Mouse (Mus musculus): ENCODE measurements around the gene Mymk. TPM values are rescaled to one million over a fixed set of nuclear protein-coding genes. Genes with fewer than 3 reads are reported as not detected.

Mymk gene
- total RNA-seq (2021), result not detected

- DNase-seq, result no peak
- intact Hi-C loops (cut with DNase I), result no loop called here
Measured at GRCm38 (mm10) chr2:27071978-27072377, at the start of gene Mymk. Mymk (minus strand) TSS chr2:27072179.

- intact Hi-C loops (cut with DNase I), result loop anchor here (2.0 kb wide), 2 partner anchors 45 to 63 kb away; no protein-coding TSS in a partner anchor
- DNase-seq, result peak; percentile 77 to 78
Measured at GRCm38 (mm10) chr2:27120241-27120641, 48.3 kb upstream of the Mymk start.

DNA sequence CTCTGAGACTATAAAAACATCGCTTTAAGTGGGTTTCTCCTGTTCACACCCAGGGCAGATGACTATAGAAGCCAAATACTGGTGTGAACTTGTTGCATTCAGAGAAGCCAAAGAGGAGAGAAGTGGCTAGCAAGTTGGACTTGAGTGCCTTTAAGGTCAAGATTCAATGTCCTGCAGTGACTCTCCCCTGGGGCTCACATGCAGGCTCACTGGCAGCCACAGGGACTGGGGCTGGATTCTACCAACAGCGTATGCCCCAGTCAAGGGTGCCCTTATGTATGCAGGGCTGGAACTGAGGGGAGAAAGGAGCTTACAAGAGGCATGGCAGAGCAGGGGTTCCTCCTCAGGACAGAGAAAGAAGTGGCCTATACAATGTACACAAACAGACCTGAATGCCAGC, 47.8 kb upstream of the Mymk start:
- DNase-seq, result no peak
- intact Hi-C loops (cut with DNase I), result loop anchor here (2.0 kb wide), 2 partner anchors 45 to 63 kb away; no protein-coding TSS in a partner anchor

DNA sequence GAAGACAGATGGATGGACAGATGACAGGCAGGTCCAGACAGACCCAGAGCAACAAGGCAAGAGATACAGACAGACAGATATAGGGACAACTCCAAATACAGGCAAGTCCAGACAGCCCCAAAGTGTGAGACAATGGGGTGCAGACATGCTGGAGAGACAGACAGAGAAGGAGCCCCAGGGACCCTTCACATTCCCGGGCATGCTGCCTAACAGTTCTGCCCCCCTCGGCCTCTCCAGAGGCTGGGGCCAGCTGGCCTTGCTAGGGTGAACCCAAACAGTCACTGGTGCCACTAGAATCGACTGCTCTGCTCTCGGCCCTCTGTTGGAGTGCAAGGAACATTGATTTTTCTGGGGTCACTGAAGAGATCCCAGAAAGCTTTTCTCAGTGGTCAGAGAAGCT, 46.5 kb upstream of the Mymk start:
- DNase-seq, result no peak
- intact Hi-C loops (cut with DNase I), result no loop called here

GRCm38 (mm10) chr2:27114169-27114568, 42.2 kb upstream of the Mymk start:
- no peak for DNase-seq
- intact Hi-C loops (cut with DNase I), result no loop called here

DNA sequence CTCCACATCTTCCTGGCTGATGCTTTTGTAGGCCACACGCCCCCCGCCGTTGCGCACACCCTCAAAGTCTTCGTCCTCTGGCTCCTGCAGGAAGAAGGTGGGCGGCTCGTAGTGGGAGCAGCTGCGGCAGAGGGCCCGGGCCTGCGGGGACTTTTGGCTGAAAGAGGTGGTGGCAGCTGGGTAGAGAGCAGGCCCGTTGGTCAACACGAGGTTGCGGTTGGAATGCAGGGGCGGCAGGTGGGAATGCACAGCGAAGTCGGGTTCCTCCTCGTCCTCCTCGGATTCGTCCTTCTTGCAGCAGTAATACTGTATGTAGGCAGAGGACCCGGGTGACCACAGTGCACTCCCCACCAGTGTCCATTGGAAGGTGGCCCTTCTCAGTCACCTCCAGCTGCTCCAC, 40.6 kb upstream of the Mymk start:
- intact Hi-C loops (cut with DNase I), result no loop called here
- no peak for DNase-seq

DNA sequence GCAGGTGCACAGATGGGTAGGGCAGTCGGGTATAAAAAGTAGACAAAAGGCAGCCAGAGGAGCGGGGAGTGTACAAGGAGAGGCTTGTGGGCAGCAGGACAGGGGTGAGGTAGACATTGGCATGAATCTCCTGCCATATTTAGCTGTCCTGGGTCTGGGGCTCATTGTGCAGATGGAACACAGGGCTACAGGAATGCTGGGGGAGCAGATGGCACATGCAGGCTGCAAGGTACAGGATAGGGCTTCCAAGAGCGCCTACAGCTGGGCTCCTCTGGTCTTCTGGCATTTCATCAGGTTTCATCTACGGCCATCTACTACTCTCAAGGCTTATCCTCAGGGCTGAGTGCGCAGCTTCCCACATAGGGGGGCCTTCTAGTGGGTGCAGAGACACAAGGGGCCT, 37.1 kb upstream of the Mymk start:
- no peak for DNase-seq
- intact Hi-C loops (cut with DNase I), result no loop called here

DNA sequence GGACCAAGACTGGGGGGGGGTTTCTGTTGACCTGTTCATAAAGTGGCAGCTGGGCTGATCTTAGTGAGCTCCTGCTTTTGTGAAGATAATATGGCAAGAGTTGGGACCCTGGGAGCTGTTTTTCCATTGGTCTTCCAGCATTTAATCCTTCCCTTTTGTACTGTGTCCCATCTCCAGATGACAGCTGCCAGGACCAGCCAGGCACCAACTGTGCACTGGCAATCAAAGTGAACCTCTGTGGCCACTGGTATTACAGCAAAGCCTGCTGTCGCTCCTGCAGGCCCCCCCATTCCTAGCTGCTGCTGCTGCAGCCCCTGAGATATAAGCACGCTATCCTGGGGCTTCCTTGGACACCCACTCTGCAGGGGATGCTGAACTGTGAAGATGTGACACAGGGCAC, 36.2 kb upstream of the Mymk start:
- intact Hi-C loops (cut with DNase I), result no loop called here
- DNase-seq, result no peak

DNA sequence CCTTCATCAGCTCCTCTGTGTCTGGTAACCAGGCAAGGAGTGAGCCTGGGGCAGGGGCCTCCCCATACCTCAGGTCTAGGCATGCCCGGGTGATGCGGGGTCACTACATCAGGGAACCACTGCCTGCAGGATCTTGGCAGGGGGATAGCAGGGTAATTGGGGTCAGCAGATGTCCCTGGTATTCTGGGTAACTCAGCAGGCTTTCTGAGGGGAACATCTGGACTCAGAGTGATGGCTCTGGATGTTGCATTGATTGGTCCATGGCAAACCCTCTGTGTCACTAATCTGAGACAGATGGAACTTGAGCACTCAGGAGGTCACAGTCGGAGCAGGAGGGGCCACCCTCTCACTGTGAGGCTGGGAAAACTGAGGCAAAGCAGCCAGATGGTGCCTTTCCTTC, 34.8 kb upstream of the Mymk start:
- no peak for DNase-seq
- intact Hi-C loops (cut with DNase I), result no loop called here

DNA sequence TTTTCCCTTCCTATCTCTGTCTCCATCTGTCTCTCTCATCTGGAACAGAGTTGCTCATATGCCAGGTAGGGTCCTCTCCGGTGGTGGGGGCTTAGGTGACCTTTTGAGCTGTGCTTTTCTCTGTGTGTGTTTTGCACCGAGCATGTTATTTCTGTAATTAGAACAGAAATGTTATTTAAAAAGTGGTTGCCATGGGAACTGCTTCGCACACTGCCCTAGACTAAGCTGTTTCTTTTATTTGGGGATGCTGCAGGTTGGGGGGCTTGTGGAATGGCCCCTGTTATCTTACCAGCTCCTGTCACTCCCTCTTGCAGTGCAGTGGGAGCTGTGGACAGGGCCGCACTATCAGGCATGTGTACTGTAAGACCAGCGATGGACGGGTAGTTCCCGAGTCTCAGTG, 31.6 kb upstream of the Mymk start:
- intact Hi-C loops (cut with DNase I), result no loop called here
- DNase-seq, result no peak

DNA sequence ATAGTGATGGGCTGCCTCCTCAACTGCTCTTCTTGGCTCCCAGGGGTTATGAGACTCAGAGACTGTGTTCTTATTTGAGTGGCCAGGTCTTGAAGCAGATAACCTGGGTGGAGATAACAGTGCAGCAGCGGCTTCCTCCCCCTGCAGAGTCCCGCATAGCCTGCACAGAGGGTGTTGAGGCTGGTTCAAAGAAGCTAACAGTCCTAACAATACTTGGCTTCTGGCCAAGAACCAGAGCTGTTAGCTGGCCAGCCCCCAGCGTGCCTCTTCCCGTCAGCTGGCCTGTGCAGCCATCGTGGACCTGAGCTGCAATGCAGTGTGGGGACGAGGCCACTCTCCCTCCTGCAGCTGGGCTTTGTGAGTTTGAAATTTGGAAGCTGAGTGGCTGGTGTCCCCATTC, 25.8 kb upstream of the Mymk start:
- peak; percentile 53 to 61 for DNase-seq
- intact Hi-C loops (cut with DNase I), result no loop called here

- no peak for DNase-seq
- intact Hi-C loops (cut with DNase I), result no loop called here
Measured at GRCm38 (mm10) chr2:27097241-27097656, 25.3 kb upstream of the Mymk start.

DNA sequence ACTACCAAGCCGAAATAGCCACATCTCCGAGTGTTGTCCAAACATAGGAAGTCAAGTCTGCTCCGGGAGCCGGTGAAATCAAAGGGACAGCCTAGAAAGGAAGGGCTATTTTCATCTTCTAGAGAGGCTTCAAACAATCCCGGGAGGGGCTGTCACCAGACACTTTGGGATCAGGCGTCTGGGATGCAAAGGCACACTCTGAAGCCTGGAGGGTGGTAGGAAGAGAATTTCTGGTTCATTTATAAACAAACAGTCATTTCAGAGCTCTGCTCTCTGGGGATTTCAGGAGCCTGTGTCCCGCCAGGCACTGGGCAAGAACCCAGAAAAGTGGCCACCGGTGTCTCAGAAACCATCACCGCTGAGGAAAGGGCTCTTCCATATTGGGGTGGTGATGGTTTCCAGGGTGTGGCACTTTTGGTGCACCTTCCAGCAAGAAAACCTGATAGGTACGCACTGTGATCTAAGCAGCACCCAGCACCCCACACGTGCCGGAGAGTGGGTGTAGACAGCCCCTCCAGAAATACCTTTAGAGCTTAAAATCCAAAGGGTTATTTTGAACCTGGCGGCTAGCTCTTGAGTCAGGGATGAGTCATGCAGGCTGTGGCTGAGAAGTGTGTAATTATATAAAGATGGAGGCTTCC, 24.5 kb upstream of the Mymk start:
- intact Hi-C loops (cut with DNase I), result no loop called here
- DNase-seq, result no peak

GRCm38 (mm10) chr2:27095178-27095577, 23.2 kb upstream of the Mymk start:
- intact Hi-C loops (cut with DNase I), result no loop called here
- DNase-seq, result no peak

GRCm38 (mm10) chr2:27089238-27089637, 17.3 kb upstream of the Mymk start:
- no peak for DNase-seq
- intact Hi-C loops (cut with DNase I), result no loop called here

- DNase-seq, result no peak
- intact Hi-C loops (cut with DNase I), result no loop called here
Measured at GRCm38 (mm10) chr2:27088700-27089099, 16.7 kb upstream of the Mymk start.

GRCm38 (mm10) chr2:27088071-27088644, 16.2 kb upstream of the Mymk start:
- DNase-seq, result peak; percentile 80 to 82
- intact Hi-C loops (cut with DNase I), result no loop called here

- intact Hi-C loops (cut with DNase I), result no loop called here
- no peak for DNase-seq
Measured at GRCm38 (mm10) chr2:27087581-27087980, 15.6 kb upstream of the Mymk start.

DNA sequence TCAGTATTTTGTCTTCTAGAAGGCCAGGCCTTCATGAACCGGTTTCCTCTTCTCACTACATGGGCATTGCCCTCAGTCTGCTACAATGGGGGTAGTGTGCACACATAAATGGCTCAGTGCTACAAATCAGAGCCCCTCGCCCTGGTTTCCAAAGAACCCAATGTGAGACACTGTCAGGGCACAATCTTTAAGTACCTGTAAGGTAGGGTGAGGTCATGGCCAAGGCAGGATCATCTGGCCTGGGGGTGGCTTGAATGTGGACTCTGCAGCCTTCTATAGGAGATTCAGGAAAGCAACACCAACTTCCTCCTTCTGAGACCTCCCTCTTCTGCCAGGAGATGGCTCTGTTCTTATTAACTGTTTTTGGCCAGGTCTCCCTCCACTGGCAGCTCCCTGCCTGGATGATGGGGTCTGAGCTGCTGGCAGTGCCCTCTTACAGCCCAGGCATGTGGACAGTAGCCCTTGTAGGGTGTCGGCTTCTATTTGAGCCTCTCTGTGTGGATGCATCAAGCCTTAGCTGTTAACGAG, 14.6 kb upstream of the Mymk start:
- intact Hi-C loops (cut with DNase I), result no loop called here
- no peak for DNase-seq

DNA sequence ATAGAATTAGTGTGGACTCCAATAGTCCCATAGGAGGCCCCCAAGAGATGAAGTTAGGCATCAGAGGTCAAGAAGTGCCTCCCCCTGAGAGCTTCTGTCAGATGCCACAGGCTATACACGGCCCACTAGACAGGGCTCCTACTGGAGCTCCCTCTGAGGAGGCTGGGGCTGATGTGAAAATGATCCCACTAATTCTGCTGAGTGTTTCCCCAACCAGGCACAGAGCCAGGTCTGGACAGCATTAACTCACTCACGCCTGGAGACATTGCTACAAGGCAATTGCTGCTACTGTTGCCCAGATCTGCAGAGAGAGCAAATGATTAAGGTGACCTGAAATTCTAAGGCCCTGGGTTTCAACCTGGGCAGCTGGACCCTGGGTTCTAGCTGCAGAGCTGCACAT, 13.8 kb upstream of the Mymk start:
- intact Hi-C loops (cut with DNase I), result no loop called here
- DNase-seq, result no peak

DNA sequence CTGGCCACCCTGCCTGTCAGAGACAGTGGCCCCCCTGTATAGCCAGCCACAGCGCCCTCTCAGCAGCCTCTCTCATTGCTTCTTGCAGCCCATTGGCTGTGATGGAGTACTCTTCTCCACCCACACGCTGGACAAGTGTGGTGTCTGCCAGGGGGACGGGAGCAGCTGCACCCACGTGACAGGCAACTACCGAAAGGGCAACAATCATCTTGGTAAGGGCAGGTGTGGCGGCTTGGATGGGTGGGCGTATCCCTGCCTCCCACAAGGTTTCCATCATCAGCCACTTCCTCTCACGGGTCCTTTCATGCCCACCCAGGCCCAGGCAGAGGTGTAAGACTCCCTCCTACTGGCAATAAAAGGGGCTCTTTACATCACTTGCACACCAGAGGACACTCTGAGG, 13.0 kb upstream of the Mymk start:
- no peak for DNase-seq
- intact Hi-C loops (cut with DNase I), result no loop called here

GRCm38 (mm10) chr2:27083761-27084475, 11.9 kb upstream of the Mymk start:
- peak in 1 of 2 experiments; percentile 43 for DNase-seq
- intact Hi-C loops (cut with DNase I), result no loop called here

Measured in heart, postnatal 36 days (tissue).